Mouse (Mus musculus) embryonic facial prominence, embryonic 10.5 days (tissue): ENCODE data around the gene Map3k12. TPM values are rescaled to one million over a fixed set of nuclear protein-coding genes. Genes with fewer than 3 reads are reported as not detected.

Experiments used
- DNase-seq: peaks from one replicate; pipeline ENCODE4 v3.0.0-alpha.2; 2017; ENCODE audit warnings: low spot score
- H3K27ac ChIP-seq: fragments of 300-500 bp; sonication (generic); replicated peaks from 2 replicates; pipeline ENCODE4 v1.5.1; 2016; ENCODE audit warnings: mild to moderate bottlenecking
- H3K27me3 ChIP-seq: fragments of 300-500 bp; sonication (generic); replicated peaks from 2 replicates; pipeline ENCODE4 v1.6.1; 2016; ENCODE audit warnings: low read depth, mild to moderate bottlenecking; ENCODE audit not compliant: poor library complexity, severe bottlenecking
- H3K36me3 ChIP-seq: fragments of 300-500 bp; sonication (generic); replicated peaks from 2 replicates; pipeline ENCODE4 v1.6.1; 2016; ENCODE audit warnings: mild to moderate bottlenecking, moderate library complexity
- H3K4me1 ChIP-seq: fragments of 300-500 bp; sonication (generic); 2 replicates; pipeline ENCODE4 v1.6.1; 2016
- H3K4me3 ChIP-seq: fragments of 300-500 bp; sonication (generic); 2 replicates; pipeline ENCODE4 v1.5.1; 2016; ENCODE audit warnings: mild to moderate bottlenecking, moderate library complexity
- H3K9me3 ChIP-seq: fragments of 300-500 bp; sonication (generic); 2 replicates; pipeline ENCODE4 v1.6.1; 2016; ENCODE audit warnings: mild to moderate bottlenecking
- WGBS: fragments of 180-500 bp; shearing (Covaris S2); methylation state at CpG from one replicate; pipeline ENCODE4 v1.1.7; 2016; 5-methylcytosine and 5-hydroxymethylcytosine counted together
- polyA plus RNA-seq: library from polyadenylated mRNA; unstranded; fragments of >200 nt; fragmentation: Nextera tagmentation; extraction: Ambion mirVana; gene quantifications from 2 replicates; pipeline ENCODE4 v1.2.1, GENCODE M21; 2016

The Map3k12 gene
- 29.1 and 32.3 TPM in 2 replicates for polyA plus RNA-seq

DNA sequence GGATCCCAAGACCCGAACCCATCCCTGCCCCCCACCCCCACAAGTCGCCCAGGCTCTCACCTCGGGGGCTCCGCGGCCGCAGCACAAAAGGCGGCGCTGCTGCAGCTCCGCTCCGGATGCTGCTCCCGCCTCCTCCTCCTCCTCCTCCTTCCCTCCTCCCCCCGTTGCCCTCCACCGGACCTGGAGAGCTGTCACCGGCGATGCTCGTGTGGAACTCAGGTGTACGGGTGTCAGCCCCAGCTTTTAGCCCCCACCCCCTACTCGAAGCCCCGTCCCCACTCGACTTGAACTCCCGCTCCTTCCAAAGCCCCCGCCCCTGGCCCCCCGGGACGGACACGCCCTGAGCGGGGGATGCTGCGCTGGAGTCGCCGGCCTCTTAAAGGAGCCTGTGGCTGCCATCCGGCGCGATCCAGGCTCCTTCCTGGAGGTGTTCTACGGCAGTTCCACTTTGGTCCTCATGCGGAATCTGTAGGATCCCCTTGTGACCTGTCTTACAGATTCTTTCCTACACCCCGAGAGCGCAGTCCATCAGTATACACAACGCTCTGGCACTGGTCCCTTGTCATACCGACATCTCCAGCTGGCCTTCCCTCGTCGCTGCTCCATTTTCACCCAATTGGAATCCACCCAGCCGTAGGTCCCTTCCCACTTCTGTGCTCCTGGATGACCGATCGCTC is at the start of gene Map3k12:
Gene Map3k12 (minus strand): TSS at position 337 of the 677 bp plus-strand sequence.
- Histone ChIP-seq H3K27me3 (no peaks in the 10 kb centered on the region), H3K9me3 (no peaks in the 10 kb centered on the region), H3K27ac (peak within 1 kb of the TSS; percentile 99), H3K36me3 (peaks cover 20% of the 10 kb centered on the region), H3K4me3 (peak within 1 kb of the TSS; percentile 84), H3K4me1 (peaks cover 55% of the 10 kb centered on the region)
- DNase-seq: peak; percentile 87
- WGBS: under 1% methylated on average over 43 of the region's 43 CpGs

DNA sequence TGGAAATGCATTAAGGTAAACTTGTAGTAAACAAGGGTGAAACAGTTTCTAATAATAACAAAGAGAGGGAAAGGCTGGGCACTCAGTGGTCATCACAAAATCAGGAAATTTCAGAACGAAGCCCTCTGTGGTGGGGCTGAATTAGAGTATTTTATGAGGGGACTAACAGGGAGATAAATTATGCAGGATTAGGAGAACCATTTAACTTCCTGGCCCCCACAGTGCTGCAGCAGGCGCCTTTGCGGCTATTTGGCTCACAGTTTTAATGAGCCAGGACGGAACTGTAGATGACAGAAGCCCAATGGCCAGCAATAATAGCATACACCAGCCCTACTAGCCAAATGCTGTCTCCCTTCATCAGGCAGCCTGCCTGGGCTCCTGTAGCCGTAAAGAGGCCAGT is 46.8 kb upstream of the Map3k12 start:
- Histone ChIP-seq H3K27ac (no peak overlapping the region), H3K4me3 (no peak overlapping the region), H3K27me3 (no peaks in the 10 kb centered on the region), H3K36me3 (peaks cover 19% of the 10 kb centered on the region), H3K9me3 (no peaks in the 10 kb centered on the region), H3K4me1 (no peaks in the 10 kb centered on the region)
- no peak for DNase-seq
- WGBS: 87% methylated on average over 5 of the region's 5 CpGs

DNA sequence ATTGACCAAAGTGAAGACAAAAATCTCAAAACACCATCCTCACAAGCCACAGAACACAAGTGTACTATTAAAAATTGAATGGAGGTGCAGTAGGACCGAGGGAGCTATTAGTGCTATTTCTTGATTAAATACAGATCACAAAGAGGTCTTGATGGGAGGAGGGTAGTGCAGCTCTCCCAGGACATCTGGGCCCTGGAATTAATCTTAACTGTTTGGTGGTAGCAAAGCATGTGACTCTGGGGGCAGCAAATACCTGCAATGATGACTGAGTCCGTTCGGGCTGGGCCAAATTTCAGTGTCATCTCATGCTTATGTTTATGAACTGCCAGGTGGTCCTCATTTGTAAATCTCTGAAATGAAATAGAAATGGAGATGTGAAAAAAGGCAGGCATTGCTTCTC is 46.2 kb upstream of the Map3k12 start:
- H3K36me3 ChIP-seq: peaks cover 19% of the 10 kb centered on the region
- no peaks in the 10 kb centered on the region for H3K27me3 ChIP-seq
- no peaks in the 10 kb centered on the region for H3K9me3 ChIP-seq
- H3K27ac ChIP-seq: no peak overlapping the region
- no peaks in the 10 kb centered on the region for H3K4me1 ChIP-seq
- DNase-seq: no peak
- WGBS: 86% methylated on average over 3 of the region's 3 CpGs
- H3K4me3 ChIP-seq: no peak overlapping the region

DNA sequence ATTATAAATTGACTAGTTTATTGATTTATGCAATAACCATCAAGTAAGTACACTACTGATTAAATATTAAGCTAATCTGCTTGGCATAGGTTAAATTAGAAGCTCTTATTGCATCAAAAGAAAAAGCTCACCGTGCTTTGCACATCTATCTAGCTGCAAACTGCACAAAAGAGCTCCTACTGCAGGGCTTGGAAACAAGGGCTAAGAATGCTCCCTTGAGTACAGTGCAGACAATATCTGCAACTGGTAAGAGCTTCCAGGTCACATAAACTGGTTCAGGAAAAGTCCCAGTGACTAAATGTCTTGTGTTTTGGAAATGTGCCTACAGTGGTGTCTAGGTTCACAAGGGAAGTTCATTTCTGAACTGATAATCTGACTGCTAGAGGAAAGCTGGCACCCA is 45.6 kb upstream of the Map3k12 start:
- Histone ChIP-seq H3K4me1 (no peaks in the 10 kb centered on the region), H3K27me3 (no peaks in the 10 kb centered on the region), H3K9me3 (no peaks in the 10 kb centered on the region), H3K4me3 (no peak overlapping the region), H3K36me3 (peaks cover 19% of the 10 kb centered on the region), H3K27ac (no peak overlapping the region)
- 90% methylated on average over 1 of the region's 1 CpGs for WGBS
- no peak for DNase-seq

DNA sequence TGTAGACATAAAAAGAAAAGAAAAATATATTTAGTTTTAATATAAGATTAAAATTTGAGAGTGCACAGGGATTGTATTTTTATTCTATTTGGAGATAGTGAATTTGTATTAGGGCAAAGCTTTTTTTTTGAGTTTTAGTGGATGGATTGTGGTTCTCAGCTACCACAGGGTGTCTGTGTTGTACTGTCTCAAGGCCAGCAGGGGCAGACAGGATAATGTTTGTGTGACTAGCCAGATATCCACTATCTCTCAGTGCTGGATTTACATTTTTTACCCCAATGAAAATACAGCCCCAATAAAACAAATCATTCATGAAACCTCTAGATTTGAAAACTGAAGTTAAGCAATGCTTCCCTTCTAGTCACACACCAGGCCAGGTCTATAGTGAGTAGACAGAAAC is 40.7 kb upstream of the Map3k12 start:
- Histone ChIP-seq H3K27me3 (no peaks in the 10 kb centered on the region), H3K36me3 (peaks cover 53% of the 10 kb centered on the region), H3K27ac (no peak overlapping the region), H3K4me1 (no peaks in the 10 kb centered on the region), H3K9me3 (no peaks in the 10 kb centered on the region), H3K4me3 (no peak overlapping the region)
- no peak for DNase-seq

DNA sequence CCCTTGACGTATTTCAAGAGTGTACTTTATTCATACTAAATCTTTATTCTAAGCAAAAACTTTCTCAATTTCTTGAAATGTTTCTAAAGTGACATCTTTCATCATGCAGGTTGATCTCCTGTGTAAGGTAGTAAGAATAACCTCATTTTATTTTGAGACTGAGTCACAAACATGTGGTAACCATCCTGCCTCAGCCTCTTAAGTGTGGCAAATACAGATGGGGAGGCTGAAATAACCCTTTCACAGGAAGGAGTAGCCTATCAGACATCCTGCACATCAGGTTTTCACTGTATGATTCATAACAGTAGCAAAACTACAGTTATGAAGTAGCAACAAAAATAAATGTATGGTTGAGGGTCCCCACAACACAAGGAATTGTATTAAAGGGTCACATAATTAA is 38.7 kb upstream of the Map3k12 start:
- H3K27ac ChIP-seq: no peak overlapping the region
- DNase-seq: no peak
- H3K36me3 ChIP-seq: peaks cover 62% of the 10 kb centered on the region
- 95% methylated on average over 1 of the region's 1 CpGs for WGBS
- no peaks in the 10 kb centered on the region for H3K4me1 ChIP-seq
- no peaks in the 10 kb centered on the region for H3K27me3 ChIP-seq
- H3K4me3 ChIP-seq: no peak overlapping the region
- no peaks in the 10 kb centered on the region for H3K9me3 ChIP-seq

DNA sequence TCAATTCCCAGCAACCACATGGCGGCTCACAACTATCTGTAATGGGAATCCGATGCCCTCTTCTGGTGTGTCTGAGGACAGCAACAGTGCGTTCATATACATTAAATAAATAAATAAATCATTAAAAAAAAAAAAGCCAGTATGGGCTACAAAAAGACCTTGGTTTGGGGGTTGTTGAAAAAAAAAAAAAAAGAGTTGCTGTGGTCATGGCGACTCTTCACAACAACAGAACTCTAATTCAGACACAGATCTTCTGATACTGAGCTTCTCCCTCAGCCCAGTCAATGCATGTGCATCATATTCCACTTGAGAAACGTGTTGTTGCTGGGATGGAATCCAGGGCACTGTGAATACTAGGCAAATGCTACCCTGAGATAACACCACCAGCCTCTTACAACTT is 35.7 kb upstream of the Map3k12 start:
- Histone ChIP-seq H3K4me3 (no peak overlapping the region), H3K9me3 (no peaks in the 10 kb centered on the region), H3K27me3 (no peaks in the 10 kb centered on the region), H3K27ac (no peak overlapping the region), H3K36me3 (peaks cover 74% of the 10 kb centered on the region), H3K4me1 (no peaks in the 10 kb centered on the region)
- 93% methylated on average over 5 of the region's 5 CpGs for WGBS
- no peak for DNase-seq

DNA sequence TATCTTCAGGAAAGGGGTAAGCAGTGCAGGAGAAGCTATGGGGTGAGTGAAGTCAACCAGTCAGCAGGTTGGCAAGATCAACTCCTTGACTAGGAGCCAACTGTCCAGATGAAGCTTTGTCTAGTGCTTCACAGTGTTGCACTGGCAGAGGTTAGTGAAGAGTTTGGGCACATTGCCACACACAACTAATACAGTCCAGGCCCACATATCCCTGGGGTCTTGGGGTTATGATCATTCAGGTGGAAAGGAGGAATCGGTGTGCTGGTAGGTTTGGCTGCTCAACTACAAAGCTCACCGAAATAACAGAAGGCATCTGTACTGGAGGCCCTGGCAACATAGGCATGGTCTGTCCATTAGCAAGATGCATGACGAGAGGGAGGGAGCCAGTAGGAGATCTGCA is 30.6 kb upstream of the Map3k12 start:
- Histone ChIP-seq H3K9me3 (no peaks in the 10 kb centered on the region), H3K27me3 (no peaks in the 10 kb centered on the region), H3K36me3 (peaks cover 77% of the 10 kb centered on the region), H3K27ac (no peak overlapping the region), H3K4me3 (no peak overlapping the region), H3K4me1 (no peaks in the 10 kb centered on the region)
- DNase-seq: no peak
- WGBS: 94% methylated on average over 3 of the region's 3 CpGs

DNA sequence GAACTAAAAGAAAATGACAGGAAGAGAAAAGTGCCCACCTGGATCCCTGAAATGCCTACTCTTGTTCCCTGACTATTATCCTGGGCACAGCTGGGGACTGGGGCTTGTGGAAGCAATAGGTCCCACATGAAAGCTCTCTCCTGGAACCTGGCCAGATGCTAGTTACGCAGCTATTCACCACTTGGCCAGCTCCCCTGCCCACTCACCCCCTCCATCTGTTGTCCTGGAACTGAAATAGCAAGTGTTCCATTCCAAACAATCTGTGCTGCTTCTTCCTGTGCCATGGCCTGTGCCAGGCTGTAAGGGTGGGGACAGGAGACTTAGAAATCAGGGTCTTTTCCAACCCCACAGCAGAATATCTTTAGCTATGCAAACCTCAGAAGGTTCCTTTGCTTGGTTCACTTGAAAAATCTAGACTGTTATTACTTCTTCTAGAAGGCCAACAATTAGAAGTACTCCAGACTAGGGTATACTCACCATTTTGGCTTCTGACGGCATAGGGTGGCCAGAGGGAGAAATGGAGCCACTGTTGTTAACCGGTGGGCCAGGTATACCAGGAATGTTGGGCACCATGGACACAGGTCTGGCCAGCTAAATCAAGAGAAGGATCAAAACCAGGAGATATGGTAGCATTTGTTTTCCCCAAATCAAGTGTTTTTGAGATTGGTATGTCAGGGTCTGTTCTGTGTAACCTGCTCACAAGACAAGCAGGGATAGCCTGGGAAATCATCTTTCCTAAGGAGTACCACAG is 30.0 kb upstream of the Map3k12 start:
- H3K36me3 ChIP-seq: peaks cover 77% of the 10 kb centered on the region
- 92% methylated on average over 3 of the region's 3 CpGs for WGBS
- DNase-seq: no peak

DNA sequence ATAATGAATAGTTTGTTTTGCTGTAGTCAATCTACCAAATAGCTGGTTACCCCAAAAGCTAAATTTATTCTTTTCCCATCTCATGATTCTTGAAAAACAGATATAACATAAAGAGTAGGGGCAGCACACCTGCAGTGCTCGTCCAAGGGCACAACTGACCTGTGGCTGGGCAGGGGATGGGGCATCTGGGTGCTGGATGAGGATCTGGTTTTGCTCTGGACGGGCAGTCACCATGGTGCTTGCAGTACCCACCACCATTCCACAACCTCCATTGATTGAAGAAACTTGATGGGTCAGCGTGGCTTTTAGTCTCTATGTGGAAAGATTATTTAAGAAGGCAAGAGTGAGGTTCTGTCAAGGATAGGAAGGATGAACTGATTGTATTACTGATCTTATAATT is 29.4 kb upstream of the Map3k12 start:
- WGBS: 89% methylated on average over 3 of the region's 3 CpGs
- Histone ChIP-seq H3K36me3 (peaks cover 77% of the 10 kb centered on the region), H3K9me3 (no peaks in the 10 kb centered on the region), H3K4me3 (no peak overlapping the region), H3K4me1 (no peaks in the 10 kb centered on the region), H3K27me3 (no peaks in the 10 kb centered on the region), H3K27ac (no peak overlapping the region)
- no peak for DNase-seq

More for the DNA sequence above, 30.0 kb upstream of the Map3k12 start:
- no peaks in the 10 kb centered on the region for H3K4me1 ChIP-seq
- H3K9me3 ChIP-seq: no peaks in the 10 kb centered on the region
- no peak overlapping the region for H3K4me3 ChIP-seq
- H3K27me3 ChIP-seq: no peaks in the 10 kb centered on the region
- no peak overlapping the region for H3K27ac ChIP-seq

DNA sequence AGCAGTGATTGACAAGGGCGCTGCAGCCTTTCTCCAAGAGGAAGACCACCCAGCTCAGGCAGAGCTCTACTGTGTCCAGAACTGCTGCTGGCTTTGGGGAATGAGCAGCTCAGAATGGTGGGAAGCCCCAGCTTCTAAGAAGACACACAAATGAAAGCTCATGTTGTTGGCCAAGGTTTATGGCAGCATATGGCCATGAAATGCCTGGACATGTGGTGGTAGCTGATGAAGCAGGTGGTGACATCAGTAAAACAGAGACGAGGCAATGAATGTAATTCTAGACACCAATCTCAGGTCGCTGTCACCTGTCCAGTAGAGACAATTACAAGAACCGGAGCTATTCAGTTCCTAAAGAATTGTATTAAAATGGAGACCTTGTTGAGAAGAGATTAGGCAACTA is 27.9 kb upstream of the Map3k12 start:
- whole genome bisulfite sequencing: 91% methylated on average over 4 of the region's 4 CpGs
- Histone ChIP-seq H3K4me3 (no peak overlapping the region), H3K27ac (no peak overlapping the region), H3K36me3 (peaks cover 84% of the 10 kb centered on the region), H3K9me3 (no peaks in the 10 kb centered on the region), H3K27me3 (no peaks in the 10 kb centered on the region), H3K4me1 (no peaks in the 10 kb centered on the region)
- no peak for DNase-seq

DNA sequence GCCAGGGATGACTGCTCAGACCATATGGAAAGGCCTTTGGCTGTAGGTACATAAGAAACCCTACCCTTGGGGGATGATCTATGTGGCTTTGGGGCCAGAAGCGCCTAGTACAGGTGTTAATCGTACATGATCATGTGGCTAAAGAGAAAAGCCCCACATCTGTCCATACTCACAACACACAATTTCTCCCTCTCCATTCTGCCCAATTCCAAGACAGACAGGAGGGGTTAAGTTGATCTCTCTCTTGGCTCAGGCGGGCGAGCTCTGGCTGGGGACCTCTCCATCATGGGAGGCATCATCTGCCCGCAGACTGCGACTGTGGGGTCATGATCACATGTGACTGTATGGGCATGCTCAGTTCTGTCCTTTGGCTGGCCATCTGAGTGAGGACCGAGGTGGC is 17.1 kb upstream of the Map3k12 start:
- no peak for DNase-seq
- Histone ChIP-seq H3K27me3 (no peaks in the 10 kb centered on the region), H3K36me3 (peaks cover 84% of the 10 kb centered on the region)

More for the DNA sequence above, 17.1 kb upstream of the Map3k12 start:
- Histone ChIP-seq H3K4me3 (no peak overlapping the region), H3K27ac (no peak overlapping the region), H3K9me3 (no peaks in the 10 kb centered on the region), H3K4me1 (no peaks in the 10 kb centered on the region)
- WGBS: 97% methylated on average over 7 of the region's 7 CpGs
